Mouse (Mus musculus): ENCODE measurements at regions not wholly inside any gene's neighbourhood (a gene's known extent, or its start where the extent isn't known, plus 50 kb on each side); places are given as distances from the start of the nearest gene placed in this dataset.

- no peak for DNase-seq (ENCODE audit: low spot score in 2 of 2)
Measured at GRCm38 (mm10) chr2:38420498-38420897, 81.4 kb downstream of the Lhx2 start.

DNA sequence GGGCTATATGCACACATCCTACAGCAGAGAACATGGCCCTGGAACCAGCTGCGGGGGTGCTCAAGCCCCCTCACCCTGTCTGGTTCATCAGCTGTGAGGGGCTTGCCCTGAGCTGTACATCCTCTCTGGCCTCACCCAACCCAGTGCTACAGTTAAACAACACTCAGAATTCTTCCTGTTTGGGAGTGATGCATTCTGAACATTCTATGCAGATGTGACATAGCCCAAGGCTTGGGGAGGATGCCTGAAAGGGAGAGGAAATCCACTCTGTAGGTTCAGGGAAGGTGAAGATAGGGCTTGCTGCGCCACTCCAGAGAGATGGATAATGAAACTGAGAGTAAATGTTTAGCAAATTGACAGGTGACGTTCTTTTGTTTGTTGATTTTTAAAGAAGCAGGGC lies 83.3 kb downstream of the Lhx2 start:
- DNase-seq (ENCODE audit: low spot score in 2 of 2) = no peak

DNA sequence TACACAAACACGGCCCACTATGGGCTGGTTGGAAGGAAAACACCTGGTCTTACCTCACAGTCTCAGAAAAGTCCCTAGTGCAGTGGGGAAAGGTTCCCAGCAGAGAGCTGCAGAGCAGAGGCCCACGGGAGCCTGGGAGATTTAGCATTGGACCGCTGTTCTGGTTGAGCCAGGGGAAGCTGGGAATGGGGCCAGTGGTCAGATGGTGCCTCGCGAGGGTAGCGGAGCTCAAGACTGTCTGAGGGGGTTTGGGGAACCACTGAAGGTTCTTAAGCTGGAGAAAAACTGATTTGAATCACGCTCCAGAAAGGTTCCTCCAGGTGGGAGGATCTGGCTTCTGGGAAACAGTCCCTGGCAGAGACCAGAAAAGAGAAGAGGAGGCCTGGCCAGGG lies 84.8 kb downstream of the Lhx2 start:
- no peak for DNase-seq (ENCODE audit: low spot score in 2 of 2)

GRCm38 (mm10) chr2:38424278-38424931 lies 85.3 kb downstream of the Lhx2 start:
- no peak for DNase-seq (ENCODE audit: low spot score in 2 of 2)

DNA sequence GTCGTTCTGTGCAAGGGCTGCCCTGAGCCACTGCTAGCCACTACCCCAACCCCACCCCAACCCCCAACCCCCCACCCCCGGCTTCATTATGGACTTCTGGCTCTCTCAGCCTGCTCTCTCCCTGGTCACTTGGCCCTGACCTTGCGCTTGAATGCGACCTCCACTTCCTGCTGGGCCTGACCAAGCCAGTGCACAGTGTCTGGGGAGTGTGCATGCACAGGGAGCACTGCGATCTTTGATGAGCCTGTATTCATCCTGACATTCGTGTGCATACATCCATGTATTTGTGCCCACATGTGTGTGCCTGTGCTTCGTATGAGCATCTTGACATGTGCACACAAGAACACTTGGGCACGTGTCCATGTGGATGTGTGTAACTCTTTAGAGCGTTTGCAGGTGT lies 85.9 kb downstream of the Lhx2 start:
- no peak for DNase-seq (ENCODE audit: low spot score in 2 of 2)

GRCm38 (mm10) chr2:38429752-38430378 lies 81.6 kb upstream of the Nek6 start:
- peak; percentile 29 to 66 for DNase-seq (ENCODE audit: low spot score in 2 of 2)

DNA sequence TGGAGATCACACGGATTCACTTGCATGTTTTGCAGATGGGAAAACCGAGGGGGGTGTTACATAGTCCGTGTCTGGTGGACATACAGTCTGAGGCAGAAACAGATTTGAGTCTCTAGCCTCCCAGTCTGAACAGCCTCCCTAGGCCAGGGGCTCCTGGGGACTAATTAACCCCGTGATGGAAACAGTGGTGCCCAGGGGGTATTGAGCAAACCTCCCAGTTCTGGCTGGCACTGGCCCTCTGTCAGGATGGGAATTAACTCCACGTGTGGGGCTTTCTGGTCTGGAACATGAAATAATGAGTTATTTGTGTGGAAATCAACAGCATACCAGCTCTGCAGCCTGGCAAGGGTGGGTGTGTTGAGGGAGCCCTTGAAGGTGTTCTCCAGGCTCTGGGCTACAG lies 79.9 kb upstream of the Nek6 start:
- no peak for DNase-seq (ENCODE audit: low spot score in 2 of 2)

DNA sequence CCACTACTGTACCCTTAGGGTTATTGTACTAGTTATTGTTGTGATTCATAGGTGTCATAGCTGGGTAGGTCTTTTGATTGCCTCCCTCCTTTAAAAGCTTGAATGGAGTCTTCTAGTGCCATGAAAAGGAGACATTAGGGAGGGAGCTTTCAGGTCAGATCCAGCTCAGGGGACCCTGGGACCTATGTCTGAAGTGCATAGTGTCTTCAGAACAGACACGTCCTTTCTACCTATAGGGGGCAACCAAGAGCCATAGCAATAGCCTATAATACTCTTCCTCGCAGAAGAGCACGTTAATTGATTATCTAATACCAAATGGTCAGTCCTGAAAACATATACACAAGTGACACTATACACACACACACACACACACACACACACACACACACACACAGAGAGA lies 77.7 kb upstream of the Nek6 start:
- DNase-seq (ENCODE audit: low spot score in 2 of 2) = no peak

- DNase-seq (ENCODE audit: low spot score in 2 of 2) = no peak
Measured at GRCm38 (mm10) chr2:38436701-38437100, 74.7 kb upstream of the Nek6 start.

- no peak for DNase-seq (ENCODE audit: low spot score in 2 of 2)
Measured at GRCm38 (mm10) chr2:38439191-38439590, 72.3 kb upstream of the Nek6 start.

- DNase-seq (ENCODE audit: low spot score in 2 of 2) = no peak
Measured at GRCm38 (mm10) chr2:38439973-38440372, 71.5 kb upstream of the Nek6 start.

DNA sequence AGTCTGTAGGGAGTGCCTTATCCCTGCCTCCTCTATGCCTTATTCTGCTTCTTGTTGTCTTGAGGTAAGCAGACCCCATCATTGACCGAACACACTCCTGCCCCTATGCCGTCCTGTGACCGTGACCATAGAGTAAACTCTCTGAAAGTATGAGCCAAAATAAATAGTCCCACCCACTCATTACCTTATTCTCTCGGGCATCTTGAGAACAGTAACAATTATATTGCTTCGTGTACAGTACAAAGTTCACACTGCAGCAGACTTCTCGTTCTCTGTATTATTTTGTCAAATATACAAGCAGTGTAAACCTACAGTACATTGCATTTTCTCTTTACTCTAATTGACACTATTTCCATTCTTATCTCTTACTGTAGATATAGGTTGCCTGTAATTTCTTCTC lies 62.4 kb upstream of the Nek6 start:
- no peak for DNase-seq (ENCODE audit: low spot score in 2 of 2)

DNA sequence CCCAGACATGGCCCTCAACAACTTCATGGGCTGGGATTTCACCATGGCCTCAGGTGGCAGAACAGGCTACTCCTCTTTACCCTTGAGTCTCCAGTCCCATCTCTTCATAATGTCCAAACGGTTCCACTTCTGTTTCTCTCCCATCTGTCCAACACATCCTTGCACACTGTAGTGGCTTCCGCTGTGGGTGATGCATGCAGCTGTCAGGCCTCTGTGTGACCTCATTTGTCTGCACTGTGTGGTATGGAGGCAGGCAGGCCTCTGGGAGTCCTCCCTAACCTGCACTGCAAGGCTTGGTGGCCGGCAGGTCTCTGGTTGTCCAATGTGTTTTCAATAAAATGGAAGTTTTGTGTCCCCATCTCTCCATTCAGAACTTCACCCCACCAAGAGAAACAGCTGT lies 54.9 kb upstream of the Nek6 start:
- DNase-seq (ENCODE audit: low spot score in 2 of 2) = no peak

DNA sequence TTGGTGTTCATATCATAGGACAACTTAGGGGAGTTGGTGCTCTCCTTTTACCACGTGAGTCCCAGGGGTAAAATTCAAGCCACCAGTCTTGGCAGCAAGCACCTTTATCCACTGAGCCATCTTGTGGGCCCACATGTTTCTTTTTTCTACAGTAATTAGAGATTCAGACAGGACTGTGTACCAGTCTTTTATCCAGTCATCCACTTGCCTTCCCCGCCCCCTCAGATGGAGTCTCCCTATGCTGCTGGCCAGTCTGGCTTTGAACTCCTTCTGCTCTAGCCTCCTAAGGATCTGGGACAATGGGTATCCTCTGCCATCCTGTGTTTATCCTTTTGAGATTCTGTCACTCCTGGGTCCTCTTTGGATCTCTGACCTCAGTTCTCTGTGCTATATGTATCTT lies 51.1 kb upstream of the Nek6 start:
- DNase-seq (ENCODE audit: low spot score in 2 of 2) = no peak

- no peak for DNase-seq (ENCODE audit: low spot score in 2 of 2)
Measured at GRCm38 (mm10) chr2:38460825-38461540, 50.5 kb upstream of the Nek6 start.

Measured in spleen, postnatal 14 days (tissue).